Mouse (Mus musculus) heart, adult 2 months (tissue): ENCODE measurements at regions not wholly inside any gene's neighbourhood (a gene's known extent, or its start where the extent isn't known, plus 50 kb on each side); places are given as distances from the start of the nearest gene placed in this dataset.

ENCODE experiments used
- DNase-seq, 2 experiments: peaks; one replicate each; pipeline ENCODE4 v3.0.0; 2021
- H3K27ac ChIP-seq: fragments of 200-600 bp; 2 replicates; pipeline ENCODE4 v1.8.1; 2022
- H3K27me3 ChIP-seq: fragments of 200-500 bp; 2 replicates; pipeline ENCODE4 v1.6.1; 2012; ENCODE audit warnings: mild to moderate bottlenecking, low read length, inconsistent platforms, mixed read lengths; ENCODE audit not compliant: control insufficient read depth, insufficient read depth
- H3K36me3 ChIP-seq: fragments of 200-500 bp; 2 replicates; pipeline ENCODE4 v1.6.1; 2012; ENCODE audit warnings: low read length, inconsistent platforms; ENCODE audit not compliant: control insufficient read depth, insufficient read depth
- H3K4me1 ChIP-seq: fragments of 200-500 bp; 2 replicates; pipeline ENCODE4 v1.6.1; 2011; ENCODE audit warnings: low read length; ENCODE audit not compliant: control insufficient read depth, insufficient read depth
- H3K4me3 ChIP-seq: fragments of 200-600 bp; 2 replicates; pipeline ENCODE4 v1.8.1; 2022
- H3K79me2 ChIP-seq: fragments of 200-500 bp; replicated peaks from 2 replicates; pipeline ENCODE4 v1.6.1; 2012; ENCODE audit warnings: mild to moderate bottlenecking, inconsistent platforms, low read length, moderate library complexity, mixed read lengths; ENCODE audit not compliant: control insufficient read depth, insufficient read depth
- H3K9ac ChIP-seq: fragments of 200-500 bp; 2 replicates; pipeline ENCODE4 v1.6.1; 2012; ENCODE audit warnings: low read depth, mild to moderate bottlenecking, control low read depth, inconsistent platforms, low read length, mixed read lengths
- CTCF ChIP-seq: fragments of 200-600 bp; IDR thresholded peaks from 2 replicates; pipeline ENCODE4 v1.8.1; 2022; ENCODE audit warnings: antibody characterized with exemption, mild to moderate bottlenecking, moderate library complexity
- EP300 ChIP-seq: fragments of 200-500 bp; IDR thresholded peaks from 2 replicates; pipeline ENCODE4 v1.6.1; 2011; ENCODE audit warnings: low read depth, low read length, control low read depth; ENCODE audit not compliant: insufficient read depth
- POLR2A ChIP-seq: fragments of 200-500 bp; IDR thresholded peaks from 2 replicates; pipeline ENCODE4 v1.6.1; 2011; ENCODE audit warnings: mild to moderate bottlenecking, low read depth, low read length, control low read depth; ENCODE audit not compliant: insufficient read depth
- WGBS: fragments of 180-500 bp; shearing (Covaris S2); methylation state at CpG from one replicate; pipeline ENCODE4 v1.1.7; 2018; 5-methylcytosine and 5-hydroxymethylcytosine counted together
- intact Hi-C: fragments of 180-260 bp; cut with DNase I; formaldehyde crosslinking; loops from one replicate; pipeline ENCODE4 v1.15.1; 2025

DNA sequence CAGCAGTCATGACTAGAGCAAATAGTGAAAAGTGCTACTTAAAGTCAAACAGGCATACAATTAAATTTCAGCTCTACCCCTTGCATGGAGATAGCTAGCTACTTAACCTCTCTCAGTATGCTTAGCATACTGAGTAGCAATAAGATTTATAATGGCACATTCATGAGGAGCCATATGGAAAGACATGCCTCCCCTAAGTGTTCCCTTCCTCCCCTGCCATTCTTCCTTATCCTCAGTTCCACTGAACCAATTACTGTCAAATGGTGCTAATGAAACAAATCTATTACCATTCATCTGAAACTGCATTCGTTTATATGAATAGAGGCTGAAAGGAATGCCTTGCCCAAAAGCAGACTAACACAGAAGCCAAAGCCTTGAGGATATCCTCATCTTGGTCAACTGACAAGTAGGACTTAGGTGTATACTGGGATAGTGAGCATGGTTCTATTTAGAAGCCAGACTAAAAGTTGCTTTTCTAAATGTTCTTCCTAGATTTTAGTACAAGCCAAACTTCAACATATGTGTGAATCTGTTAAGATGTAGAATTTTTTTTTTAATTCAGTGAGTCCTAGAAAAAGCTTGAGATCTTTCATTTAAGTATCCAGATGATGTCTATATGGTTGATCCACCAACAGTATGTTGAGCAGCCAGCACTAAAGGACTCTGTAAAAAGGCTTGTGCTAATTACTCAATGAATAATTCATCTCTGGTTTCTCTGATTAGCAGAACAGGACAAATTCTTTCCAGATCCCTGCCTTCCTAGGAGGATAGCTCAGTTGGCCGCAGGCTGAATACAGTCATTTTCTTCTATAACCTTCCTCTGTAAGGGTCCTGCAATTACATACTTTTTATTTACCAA lies 368.7 kb downstream of the Tmem135 start:
- DNase-seq, result no peak
- no peak for TF ChIP-seq CTCF
- TF ChIP-seq EP300, result no peak
- no peak for TF ChIP-seq POLR2A
- Histone ChIP-seq H3K36me3 (no peaks in the 10 kb centered on the region), H3K27ac (no peak overlapping the region), H3K27me3 (no peaks in the 10 kb centered on the region), H3K4me3 (no peak overlapping the region), H3K79me2 (no peaks in the 10 kb centered on the region), H3K9ac (no peak overlapping the region), H3K4me1 (no peaks in the 10 kb centered on the region)
- intact Hi-C loops, result no loop called here
- 74% methylated on average over 2 of the region's 2 CpGs for WGBS

DNA sequence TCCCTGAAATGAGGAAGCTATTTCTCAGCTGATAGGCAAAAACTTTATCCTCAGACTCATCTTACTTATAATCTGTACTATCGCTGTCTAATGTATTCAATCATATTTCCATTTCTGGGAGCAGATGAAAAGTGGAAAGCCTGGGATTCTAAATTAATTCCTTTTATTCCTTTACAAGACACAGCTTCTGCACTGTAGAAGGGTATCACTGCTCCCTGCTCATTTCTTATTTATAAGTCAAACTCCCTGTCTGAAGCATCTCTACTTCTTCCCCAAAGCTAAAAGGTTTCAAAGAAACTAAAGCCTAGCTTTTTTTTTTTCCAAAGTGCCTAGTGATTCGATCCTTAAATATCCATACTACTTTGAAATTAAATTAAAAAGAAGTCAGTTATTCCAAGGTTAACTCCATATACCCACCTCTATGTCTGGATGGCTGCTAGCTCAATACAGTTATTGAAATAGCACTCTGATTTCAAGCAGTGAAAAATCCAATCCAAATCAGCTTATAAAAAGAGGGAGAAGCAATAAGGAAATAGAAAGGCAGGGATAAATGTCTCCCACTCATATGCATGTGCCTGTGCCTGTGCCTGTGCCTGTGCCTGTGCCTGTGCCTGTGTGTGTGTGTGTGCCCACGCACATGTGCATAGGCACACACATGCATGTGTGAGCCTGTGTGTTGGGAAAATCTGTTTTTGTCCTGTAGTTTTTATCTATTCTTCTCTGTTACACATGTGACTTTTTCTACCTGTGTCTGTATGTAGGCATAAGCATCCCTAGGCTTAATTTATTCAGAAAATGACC lies 380.6 kb downstream of the Tmem135 start:
- Histone ChIP-seq H3K4me1 (no peaks in the 10 kb centered on the region), H3K9ac (no peak overlapping the region), H3K4me3 (no peak overlapping the region), H3K27me3 (no peaks in the 10 kb centered on the region), H3K27ac (no peak overlapping the region), H3K36me3 (no peaks in the 10 kb centered on the region), H3K79me2 (no peaks in the 10 kb centered on the region)
- 80% methylated on average over 3 of the region's 3 CpGs for WGBS
- intact Hi-C loops, result no loop called here
- DNase-seq, result no peak
- no peak for TF ChIP-seq POLR2A
- no peak for TF ChIP-seq CTCF
- no peak for TF ChIP-seq EP300

DNA sequence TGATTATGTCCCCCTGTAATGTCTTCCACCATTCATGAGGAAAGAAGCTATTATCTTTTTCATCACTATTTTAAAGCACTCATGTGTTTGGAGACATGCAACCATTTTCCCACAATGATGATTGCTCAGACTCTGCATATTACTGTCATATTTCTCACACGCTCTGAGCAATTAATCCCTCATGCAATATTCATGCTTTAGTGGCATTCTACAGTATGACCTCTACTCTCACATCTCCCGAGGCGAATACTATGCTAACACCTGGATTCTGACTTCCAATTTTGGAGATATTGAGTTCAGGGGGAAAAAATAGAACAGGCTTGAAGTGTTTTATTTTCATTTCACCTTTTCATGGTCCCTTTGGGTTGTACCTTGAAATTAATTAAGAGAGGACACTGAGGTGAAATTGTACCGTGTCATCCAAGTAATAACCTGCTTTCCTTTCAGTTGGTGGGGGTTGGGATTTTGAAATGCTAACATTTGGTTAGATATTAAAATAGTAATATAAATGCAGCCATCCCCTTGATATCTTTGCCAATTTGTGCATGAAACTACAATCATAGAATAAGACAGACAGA lies 405.1 kb downstream of the Tmem135 start:
- Histone ChIP-seq H3K27me3 (no peaks in the 10 kb centered on the region), H3K79me2 (no peaks in the 10 kb centered on the region), H3K4me1 (no peaks in the 10 kb centered on the region), H3K36me3 (no peaks in the 10 kb centered on the region), H3K27ac (no peak overlapping the region), H3K9ac (no peak overlapping the region), H3K4me3 (no peak overlapping the region)
- TF ChIP-seq POLR2A (no peak), CTCF (no peak), EP300 (no peak)
- DNase-seq, result no peak
- intact Hi-C loops, result no loop called here
- WGBS, result 82% methylated on average over 4 of the region's 4 CpGs

DNA sequence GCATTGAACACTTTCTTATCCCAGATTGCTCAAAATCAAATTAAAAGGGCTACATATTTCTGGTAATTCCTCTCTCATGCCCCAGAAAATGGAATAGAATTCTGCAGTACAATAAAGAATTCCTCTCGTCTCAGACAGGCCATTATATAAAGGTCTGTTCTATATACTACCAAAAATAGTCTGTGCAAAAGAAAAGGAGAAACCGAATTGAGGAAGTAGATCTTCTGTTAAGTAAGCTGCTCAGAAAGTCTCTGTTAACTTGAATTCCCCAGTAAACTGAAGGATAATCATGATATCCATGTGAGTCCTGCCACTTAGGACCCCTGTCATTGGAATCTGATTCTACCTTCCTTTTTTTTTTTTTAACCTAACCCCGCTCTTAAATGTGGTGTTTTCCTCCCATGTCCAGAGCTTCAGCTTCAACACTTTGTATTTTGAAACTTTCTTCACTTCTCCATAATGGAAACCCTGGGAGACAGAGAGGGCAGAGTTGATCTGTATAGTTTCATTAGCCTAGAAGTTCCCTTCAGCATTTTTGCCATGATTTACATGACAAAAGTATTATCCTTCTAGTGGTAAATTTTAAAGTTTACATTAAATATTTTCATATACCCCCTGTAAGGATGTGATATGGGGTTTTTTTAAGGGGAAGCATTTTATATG lies 406.1 kb downstream of the Tmem135 start:
- no peak overlapping the region for H3K4me3 ChIP-seq
- intact Hi-C loops, result no loop called here

DNA sequence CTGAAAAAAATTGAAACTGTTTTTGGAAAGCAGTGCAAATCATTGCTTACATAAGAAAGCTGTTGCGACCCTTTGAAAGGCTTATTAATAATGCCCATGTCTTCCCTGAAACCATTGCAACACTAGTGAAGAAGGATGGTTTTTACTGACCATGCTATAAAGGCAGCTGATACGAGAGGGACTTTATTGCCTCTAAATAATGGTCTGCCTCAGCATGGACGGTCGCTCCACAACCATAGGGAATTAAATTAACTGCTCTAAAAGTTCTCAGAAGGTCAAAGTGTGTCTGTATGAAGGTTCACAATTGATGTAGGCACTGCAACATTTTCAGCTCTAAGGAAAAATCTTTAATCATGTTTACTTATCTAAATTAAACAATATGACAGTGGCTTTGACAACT lies 429.6 kb downstream of the Tmem135 start:
- Histone ChIP-seq H3K4me1 (no peaks in the 10 kb centered on the region), H3K79me2 (no peaks in the 10 kb centered on the region), H3K4me3 (no peak overlapping the region), H3K36me3 (no peaks in the 10 kb centered on the region), H3K27me3 (no peaks in the 10 kb centered on the region), H3K9ac (no peak overlapping the region), H3K27ac (no peak overlapping the region)
- intact Hi-C loops, result no loop called here
- 80% methylated on average over 4 of the region's 4 CpGs for WGBS
- no peak for DNase-seq
- no peak for TF ChIP-seq CTCF

More for the DNA sequence above, 406.1 kb downstream of the Tmem135 start:
- H3K27ac ChIP-seq, result no peak overlapping the region
- H3K27me3 ChIP-seq, result no peaks in the 10 kb centered on the region
- DNase-seq, result no peak
- no peaks in the 10 kb centered on the region for H3K4me1 ChIP-seq
- no peaks in the 10 kb centered on the region for H3K79me2 ChIP-seq
- no peaks in the 10 kb centered on the region for H3K36me3 ChIP-seq
- 60% methylated on average over 3 of the region's 3 CpGs for WGBS
- H3K9ac ChIP-seq, result no peak overlapping the region
- TF ChIP-seq POLR2A, result no peak
- TF ChIP-seq CTCF, result no peak
- no peak for TF ChIP-seq EP300
